Mouse (Mus musculus) cortical plate, adult 2 months (tissue): Measurements from ENCODE around the gene Ecm2.

Experiments used
- CTCF ChIP-seq: fragments of 200-500 bp; IDR thresholded peaks from 2 replicates; pipeline ENCODE4 v1.5.1; 2011; ENCODE audit warnings: mild to moderate bottlenecking, control low read depth, low read length; ENCODE audit not compliant: insufficient read depth; ENCODE audit errors: extremely low read depth
- POLR2A ChIP-seq: fragments of 200-500 bp; IDR thresholded peaks from 2 replicates; pipeline ENCODE4 v1.6.1; 2011; ENCODE audit warnings: mild to moderate bottlenecking, low read length, control low read depth; ENCODE audit not compliant: insufficient read depth; ENCODE audit errors: extremely low read depth

GRCm38 (mm10) chr13:49465875-49466274, 38.7 kb upstream of the Ecm2 start:
- no peak for TF ChIP-seq CTCF
- TF ChIP-seq POLR2A, result no peak
